Mouse (Mus musculus) thymus, adult 2 months (tissue): Measurements from ENCODE around the gene Osmr. TPM values are rescaled to one million over a fixed set of nuclear protein-coding genes. Genes with fewer than 3 reads are reported as not detected.

Source experiments
- DNase-seq: peaks from one replicate; pipeline ENCODE4 v3.0.0; 2021
- H3K27ac ChIP-seq: fragments of 200-500 bp; 2 replicates; pipeline ENCODE4 v1.5.1; 2012; ENCODE audit warnings: low read length, control low read depth; ENCODE audit not compliant: control insufficient read depth, insufficient read depth
- H3K27me3 ChIP-seq: fragments of 200-500 bp; 2 replicates; pipeline ENCODE4 v1.6.1; 2012; ENCODE audit warnings: mild to moderate bottlenecking, low read length, moderate library complexity, mixed read lengths; ENCODE audit not compliant: control insufficient read depth, insufficient read depth
- H3K36me3 ChIP-seq: fragments of 200-500 bp; 2 replicates; pipeline ENCODE4 v1.6.1; 2012; ENCODE audit warnings: mild to moderate bottlenecking, low read length, moderate library complexity; ENCODE audit not compliant: control insufficient read depth, insufficient read depth
- H3K4me1 ChIP-seq: fragments of 200-500 bp; replicated peaks from 2 replicates; pipeline ENCODE4 v1.6.1; 2012; ENCODE audit warnings: low read length; ENCODE audit not compliant: control insufficient read depth, insufficient read depth
- H3K4me3 ChIP-seq: fragments of 200-500 bp; 2 replicates; pipeline ENCODE4 v1.5.1; 2012; ENCODE audit warnings: mild to moderate bottlenecking, low read length, control low read depth, moderate library complexity; ENCODE audit not compliant: control insufficient read depth, insufficient read depth
- CTCF ChIP-seq: fragments of 200-500 bp; IDR thresholded peaks from 2 replicates; pipeline ENCODE4 v1.5.1; 2012; ENCODE audit warnings: mild to moderate bottlenecking, control low read depth, low read length, moderate library complexity, borderline replicate concordance; ENCODE audit not compliant: control insufficient read depth, poor library complexity, insufficient read depth; ENCODE audit errors: extremely low read depth
- POLR2A ChIP-seq: fragments of 200-500 bp; IDR thresholded peaks from 2 replicates; pipeline ENCODE4 v1.6.1; 2012; ENCODE audit warnings: mild to moderate bottlenecking, low read length, control low read depth, moderate library complexity; ENCODE audit not compliant: control insufficient read depth, poor library complexity, insufficient read depth; ENCODE audit errors: extremely low read depth
- WGBS: fragments of 180-500 bp; shearing (Covaris S2); methylation state at CpG from one replicate; pipeline ENCODE4 v1.1.7; 2018; 5-methylcytosine and 5-hydroxymethylcytosine counted together
- polyA plus RNA-seq: library from polyadenylated mRNA; depleted of rRNA; stranded (reverse); fragments of >200 nt; gene quantifications from 2 replicates; pipeline ENCODE4 v1.2.3, GENCODE M21; 2012; rRNA removed

Gene Osmr
- polyA plus RNA-seq, 1 experiment = 5.2 TPM

DNA sequence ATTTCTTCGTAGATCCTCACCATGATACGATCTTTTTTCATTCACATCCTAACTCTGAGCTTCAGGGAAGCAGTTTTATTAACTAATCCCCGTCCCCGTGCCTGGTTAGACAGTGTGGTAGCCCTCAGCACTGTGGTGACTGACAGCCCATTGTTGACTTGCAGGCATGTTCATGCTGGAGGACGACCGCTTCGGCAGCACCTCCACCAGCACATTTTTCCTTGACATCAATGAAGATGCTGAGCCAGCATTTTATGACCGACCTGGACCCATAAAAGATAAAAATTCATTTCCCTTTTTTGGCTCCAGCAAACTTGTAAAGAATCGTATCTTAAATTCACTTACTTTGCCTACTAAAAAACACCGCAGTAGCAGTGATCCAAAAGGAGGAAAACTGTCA lies 88.6 kb downstream of the Osmr start:
- H3K36me3 ChIP-seq = peaks cover 93% of the 10 kb centered on the region
- TF ChIP-seq POLR2A (no peak), CTCF (no peak)
- over 99% methylated on average over 10 of the region's 10 CpGs for WGBS

DNA sequence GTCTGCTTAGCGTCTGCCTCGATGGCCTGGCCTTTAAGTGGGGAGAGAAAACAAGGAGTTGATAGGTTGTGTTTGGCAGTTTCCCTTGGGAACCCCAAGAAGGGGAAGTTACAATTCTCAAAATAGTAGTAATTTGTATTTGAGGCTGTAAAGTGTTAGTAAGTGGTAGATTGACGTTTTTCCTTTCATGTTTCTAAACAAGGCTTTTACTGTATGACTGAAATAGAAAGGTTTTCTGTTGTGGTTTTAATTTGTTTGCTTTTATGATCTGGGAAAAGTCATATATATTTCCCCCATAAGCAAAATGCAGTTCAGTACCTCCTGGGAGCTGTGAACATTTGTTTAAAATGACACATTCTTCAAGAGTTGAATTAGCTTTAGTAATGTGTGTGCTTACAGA lies 102.5 kb downstream of the Osmr start:
- Histone ChIP-seq H3K4me3 (no peak overlapping the region), H3K4me1 (no peaks in the 10 kb centered on the region), H3K27ac (no peak overlapping the region), H3K27me3 (no peaks in the 10 kb centered on the region), H3K36me3 (peaks cover 85% of the 10 kb centered on the region)
- WGBS = 66% methylated on average over 3 of the region's 3 CpGs
- no peak for DNase-seq
- TF ChIP-seq CTCF = no peak
- no peak for TF ChIP-seq POLR2A

More for the DNA sequence above, 88.6 kb downstream of the Osmr start:
- Histone ChIP-seq H3K4me1 (no peaks in the 10 kb centered on the region), H3K27me3 (no peaks in the 10 kb centered on the region), H3K27ac (no peak overlapping the region), H3K4me3 (no peak overlapping the region)
- no peak for DNase-seq

Other genes starting within 250 kb of the Osmr start
- 23.5 and 23.7 TPM in 2 replicates for gene Rictor, start 166.6 kb downstream of the Osmr start, polyA plus RNA-seq
- 39.2 and 44.4 TPM in 2 replicates for gene Lifr, start 215.6 kb upstream of the Osmr start, polyA plus RNA-seq